Mouse (Mus musculus) ES-E14 (cell line): ENCODE results near the gene Ccdc69. TPM values are rescaled to one million over a fixed set of nuclear protein-coding genes. Genes with fewer than 3 reads are reported as not detected.

ENCODE experiments used
- DNase-seq: peaks from one replicate; pipeline ENCODE4 v3.0.0-alpha.2; 2013; ENCODE audit warnings: low read depth, low spot score
- H3K27ac ChIP-seq: 2 replicates; pipeline ENCODE4 v1.5.1; 2012; ENCODE audit warnings: low read depth, mild to moderate bottlenecking, low read length, moderate library complexity, mixed read lengths; ENCODE audit not compliant: poor library complexity, insufficient read depth, severe bottlenecking
- H3K36me3 ChIP-seq: 2 replicates; pipeline ENCODE4 v1.6.1; 2012; ENCODE audit warnings: mild to moderate bottlenecking, low read length, moderate library complexity, mixed read lengths; ENCODE audit not compliant: control insufficient read depth, poor library complexity, insufficient read depth, severe bottlenecking
- H3K4me1 ChIP-seq, 2 experiments: fragments of 150-350 bp in 1 of 2; sonication (generic) in 1 of 2; 2 replicates each; pipeline ENCODE4 v1.6.1; 2012; ENCODE audit warnings: low read length in 2 of 2, mild to moderate bottlenecking in 1 of 2, mixed read lengths in 1 of 2; ENCODE audit not compliant: control insufficient read depth in 2 of 2, insufficient read depth in 2 of 2, poor library complexity in 1 of 2
- H3K4me3 ChIP-seq, 2 experiments: fragments of 150-350 bp in 1 of 2; sonication (generic) in 1 of 2; 2 replicates each; pipeline ENCODE4 v1.5.1; 2012; ENCODE audit warnings: low read length in 2 of 2, low read depth in 1 of 2, mild to moderate bottlenecking in 1 of 2, mixed read lengths in 1 of 2; ENCODE audit not compliant: insufficient read depth in 1 of 2, poor library complexity in 1 of 2, severe bottlenecking in 1 of 2
- H3K9ac ChIP-seq: 2 replicates; pipeline ENCODE4 v1.6.1; 2012; ENCODE audit warnings: low read depth, mild to moderate bottlenecking, low read length, mixed read lengths; ENCODE audit not compliant: poor library complexity, insufficient read depth, severe bottlenecking
- H3K9me3 ChIP-seq: fragments of 150-350 bp; sonication (generic); 2 replicates; pipeline ENCODE4 v1.6.1; 2012; ENCODE audit warnings: low read depth, mild to moderate bottlenecking, low read length; ENCODE audit not compliant: control insufficient read depth, insufficient read depth
- CHD2 ChIP-seq: IDR thresholded peaks from 2 replicates; pipeline ENCODE4 v1.6.1; 2014; ENCODE audit warnings: mild to moderate bottlenecking, low read depth, low read length, inconsistent platforms
- HCFC1 ChIP-seq: IDR thresholded peaks from 2 replicates; pipeline ENCODE4 v1.6.1; 2012; ENCODE audit warnings: low read length, inconsistent platforms, borderline replicate concordance; ENCODE audit not compliant: insufficient read depth
- MAFK ChIP-seq: IDR thresholded peaks from 2 replicates; pipeline ENCODE4 v1.6.1; 2014; ENCODE audit warnings: mild to moderate bottlenecking, low read depth, low read length, inconsistent platforms; ENCODE audit not compliant: insufficient read depth
- ZC3H11A ChIP-seq: IDR thresholded peaks from 2 replicates; pipeline ENCODE4 v1.6.1; 2012; ENCODE audit warnings: low read depth, mild to moderate bottlenecking, inconsistent platforms, low read length, borderline replicate concordance
- ZNF384 ChIP-seq: IDR thresholded peaks from 2 replicates; pipeline ENCODE4 v1.6.1; 2012; ENCODE audit warnings: low read depth, low read length, inconsistent platforms
- in situ Hi-C, 2 experiments: fragments of 600-800 bp; cut with MboI; formaldehyde crosslinking; loops; one replicate each; pipeline ENCODE4 v1.15.1; 2025; ENCODE audit warnings: low sequenced_read_pairs in 2 of 2, inconsistent platforms in 1 of 2; ENCODE audit not compliant: unreplicated experiment in 2 of 2
- total RNA-seq: library from RNA; depleted of rRNA; stranded (reverse); fragments of 300-350 nt; gene quantifications from 2 replicates; pipeline ENCODE4 v1.2.3, GENCODE M21; 2012

The Ccdc69 gene
- total RNA-seq, 1 experiment = 0.22 TPM

GRCm38 (mm10) chr11:55025896-55026295 is 52.0 kb downstream of the Ccdc69 start:
- no peak overlapping the region for H3K9ac ChIP-seq
- no peaks in the 10 kb centered on the region for H3K9me3 ChIP-seq
- no peak overlapping the region for H3K4me3 ChIP-seq
- DNase-seq = no peak
- H3K36me3 ChIP-seq = no peaks in the 10 kb centered on the region
- TF ChIP-seq ZC3H11A (no peak), ZNF384 (no peak), CHD2 (no peak)
- no peak overlapping the region for H3K27ac ChIP-seq
- in situ Hi-C loops = no loop called here
- H3K4me1 ChIP-seq = peaks cover 4 to 36% of the 10 kb centered on the region in 2 experiments; a peak in 3 of 4 replicates

DNA sequence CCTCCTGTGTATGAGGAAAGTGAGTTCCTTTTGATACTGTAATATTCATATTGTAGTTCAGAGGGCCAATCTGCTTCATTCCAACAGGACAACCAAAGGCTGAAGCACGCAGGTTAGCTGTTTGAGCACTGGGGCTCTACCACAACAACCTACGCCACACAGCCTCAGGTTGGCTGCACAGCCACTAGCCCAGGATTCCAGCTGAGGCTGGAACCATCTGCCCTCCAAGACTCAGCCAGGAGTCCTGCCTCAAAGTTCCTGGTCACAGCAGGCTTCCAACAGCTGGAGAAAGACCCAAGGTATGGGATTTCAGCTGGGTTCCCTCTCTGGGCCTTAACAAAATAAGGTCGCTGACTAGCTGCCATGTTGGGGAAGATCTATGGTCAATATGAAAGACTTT is 54.3 kb downstream of the Ccdc69 start:
- no peaks in the 10 kb centered on the region for H3K9me3 ChIP-seq
- no peak overlapping the region for H3K4me3 ChIP-seq
- 0 out of 2 replicates have a peak overlapping the region, but pooled peaks have one; percentile 18 for H3K9ac ChIP-seq
- peaks cover 4 to 34% of the 10 kb centered on the region in 2 experiments; a peak in 2 of 4 replicates for H3K4me1 ChIP-seq
- DNase-seq = no peak
- in situ Hi-C loops = no loop called here
- no peak for TF ChIP-seq MAFK
- TF ChIP-seq ZC3H11A = no peak
- TF ChIP-seq ZNF384 = no peak
- no peak for TF ChIP-seq HCFC1
- TF ChIP-seq CHD2 = no peak
- no peak overlapping the region for H3K27ac ChIP-seq
- H3K36me3 ChIP-seq = no peaks in the 10 kb centered on the region; the same call in 1 of the 2 replicates

- H3K4me3 ChIP-seq = no peak overlapping the region
- H3K36me3 ChIP-seq = no peaks in the 10 kb centered on the region; the same call in 1 of the 2 replicates
- no peak overlapping the region for H3K27ac ChIP-seq
- TF ChIP-seq HCFC1 (no peak), MAFK (no peak), ZNF384 (no peak), CHD2 (no peak), ZC3H11A (no peak)
- peaks cover 4 to 34% of the 10 kb centered on the region in 2 experiments; a peak in 2 of 4 replicates for H3K4me1 ChIP-seq
- in situ Hi-C loops = no loop called here
- no peaks in the 10 kb centered on the region for H3K9me3 ChIP-seq
- H3K9ac ChIP-seq = 0 out of 2 replicates have a peak overlapping the region, but pooled peaks have one; percentile 18
- no peak for DNase-seq
Measured at GRCm38 (mm10) chr11:55023049-55023564, 54.8 kb downstream of the Ccdc69 start.

- no peak for DNase-seq
- Histone ChIP-seq H3K36me3 (no peaks in the 10 kb centered on the region; the same call in 1 of the 2 replicates), H3K4me1 (peaks cover 4 to 34% of the 10 kb centered on the region in 2 experiments; a peak in 2 of 4 replicates), H3K27ac (no peak overlapping the region), H3K9ac (no peak overlapping the region), H3K9me3 (no peaks in the 10 kb centered on the region), H3K4me3 (no peak overlapping the region)
- TF ChIP-seq MAFK (no peak), ZC3H11A (no peak), HCFC1 (no peak), ZNF384 (no peak), CHD2 (no peak)
- in situ Hi-C loops = no loop called here
Measured at GRCm38 (mm10) chr11:55022508-55022907, 55.4 kb downstream of the Ccdc69 start.
